Mouse (Mus musculus): ENCODE results near the gene Ppat.
"Not testable (repeated sequence)": the region's sequence is repeated elsewhere in the genome, so short reads cannot be mapped to it uniquely, and the experiment has no call there.

Gene Ppat

GRCm38 (mm10) chr5:76951106-76952027, at the start of gene Ppat, which contains the start of gene Paics:
TSS of gene Ppat (minus strand) at chr5:76951578.
TSS of gene Paics (plus strand) at chr5:76951307.
- peak; percentile 95 for DNase-seq (ENCODE audit: low read depth, low spot score)

GRCm38 (mm10) chr5:76998416-76998815, 47.0 kb upstream of the Ppat start:
- DNase-seq (ENCODE audit: low read depth, low spot score) = no peak

GRCm38 (mm10) chr5:76993174-76993814, 41.9 kb upstream of the Ppat start:
- no peak for DNase-seq (ENCODE audit: low read depth, low spot score)

- DNase-seq (ENCODE audit: low read depth, low spot score) = no peak
These were observed 39.4 kb upstream of the Ppat start for GRCm38 (mm10) chr5:76990789-76991188.

GRCm38 (mm10) chr5:76984015-76984414, 32.6 kb upstream of the Ppat start:
- DNase-seq (ENCODE audit: low read depth, low spot score) = no peak

GRCm38 (mm10) chr5:76975736-76976135, 24.4 kb upstream of the Ppat start:
- no peak for DNase-seq (ENCODE audit: low read depth, low spot score)

GRCm38 (mm10) chr5:76974554-76975285, 23.3 kb upstream of the Ppat start, which contains the start of gene Srp72:
TSS of gene Srp72 (plus strand) at chr5:76974683.
- peak; percentile 43 for DNase-seq (ENCODE audit: low read depth, low spot score)

GRCm38 (mm10) chr5:76974207-76974553, 22.8 kb upstream of the Ppat start:
- DNase-seq (ENCODE audit: low read depth, low spot score) = no peak

GRCm38 (mm10) chr5:76973488-76973887, 22.1 kb upstream of the Ppat start:
- no peak for DNase-seq (ENCODE audit: low read depth, low spot score)

- not testable (repeated sequence) for DNase-seq (ENCODE audit: low read depth, low spot score)
These were observed 19.7 kb upstream of the Ppat start for GRCm38 (mm10) chr5:76971115-76971514.

- no peak for DNase-seq (ENCODE audit: low read depth, low spot score)
These were observed 17.9 kb upstream of the Ppat start for GRCm38 (mm10) chr5:76969250-76969649.

- DNase-seq (ENCODE audit: low read depth, low spot score) = no peak
These were observed 13.3 kb upstream of the Ppat start for GRCm38 (mm10) chr5:76964651-76965050.

- DNase-seq (ENCODE audit: low read depth, low spot score) = no peak
These were observed 11.2 kb upstream of the Ppat start for GRCm38 (mm10) chr5:76962545-76962944.

GRCm38 (mm10) chr5:76959587-76959986, 8.2 kb upstream of the Ppat start:
- DNase-seq (ENCODE audit: low read depth, low spot score) = no peak

GRCm38 (mm10) chr5:76957954-76958353, 6.6 kb upstream of the Ppat start:
- no peak for DNase-seq (ENCODE audit: low read depth, low spot score)

GRCm38 (mm10) chr5:76955474-76955873, 4.1 kb upstream of the Ppat start:
- DNase-seq (ENCODE audit: low read depth, low spot score) = no peak

- no peak for DNase-seq (ENCODE audit: low read depth, low spot score)
These were observed 3.0 kb upstream of the Ppat start for GRCm38 (mm10) chr5:76954271-76954900.

- DNase-seq (ENCODE audit: low read depth, low spot score) = no peak
These were observed 2.4 kb upstream of the Ppat start for GRCm38 (mm10) chr5:76953794-76954193.

GRCm38 (mm10) chr5:76952112-76953040, 998 bp upstream of the Ppat start:
- no peak for DNase-seq (ENCODE audit: low read depth, low spot score)

- DNase-seq (ENCODE audit: low read depth, low spot score) = no peak
These were observed 854 bp downstream of the Ppat start for GRCm38 (mm10) chr5:76950343-76951105.
